Mouse (Mus musculus) thymus, adult 2 months (tissue): Measurements from ENCODE around the gene Mzf1. TPM values are rescaled to one million over a fixed set of nuclear protein-coding genes. Genes with fewer than 3 reads are reported as not detected.

Source experiments
- DNase-seq: peaks from one replicate; pipeline ENCODE4 v3.0.0; 2021
- H3K27ac ChIP-seq: fragments of 200-500 bp; 2 replicates; pipeline ENCODE4 v1.5.1; 2012; ENCODE audit warnings: low read length, control low read depth; ENCODE audit not compliant: control insufficient read depth, insufficient read depth
- H3K27me3 ChIP-seq: fragments of 200-500 bp; 2 replicates; pipeline ENCODE4 v1.6.1; 2012; ENCODE audit warnings: mild to moderate bottlenecking, low read length, moderate library complexity, mixed read lengths; ENCODE audit not compliant: control insufficient read depth, insufficient read depth
- H3K36me3 ChIP-seq: fragments of 200-500 bp; 2 replicates; pipeline ENCODE4 v1.6.1; 2012; ENCODE audit warnings: mild to moderate bottlenecking, low read length, moderate library complexity; ENCODE audit not compliant: control insufficient read depth, insufficient read depth
- H3K4me1 ChIP-seq: fragments of 200-500 bp; replicated peaks from 2 replicates; pipeline ENCODE4 v1.6.1; 2012; ENCODE audit warnings: low read length; ENCODE audit not compliant: control insufficient read depth, insufficient read depth
- H3K4me3 ChIP-seq: fragments of 200-500 bp; 2 replicates; pipeline ENCODE4 v1.5.1; 2012; ENCODE audit warnings: mild to moderate bottlenecking, low read length, control low read depth, moderate library complexity; ENCODE audit not compliant: control insufficient read depth, insufficient read depth
- CTCF ChIP-seq: fragments of 200-500 bp; IDR thresholded peaks from 2 replicates; pipeline ENCODE4 v1.5.1; 2012; ENCODE audit warnings: mild to moderate bottlenecking, control low read depth, low read length, moderate library complexity, borderline replicate concordance; ENCODE audit not compliant: control insufficient read depth, poor library complexity, insufficient read depth; ENCODE audit errors: extremely low read depth
- POLR2A ChIP-seq: fragments of 200-500 bp; IDR thresholded peaks from 2 replicates; pipeline ENCODE4 v1.6.1; 2012; ENCODE audit warnings: mild to moderate bottlenecking, low read length, control low read depth, moderate library complexity; ENCODE audit not compliant: control insufficient read depth, poor library complexity, insufficient read depth; ENCODE audit errors: extremely low read depth
- WGBS: fragments of 180-500 bp; shearing (Covaris S2); methylation state at CpG from one replicate; pipeline ENCODE4 v1.1.7; 2018; 5-methylcytosine and 5-hydroxymethylcytosine counted together
- polyA plus RNA-seq: library from polyadenylated mRNA; depleted of rRNA; stranded (reverse); fragments of >200 nt; gene quantifications from 2 replicates; pipeline ENCODE4 v1.2.3, GENCODE M21; 2012; rRNA removed

Mzf1 gene
- polyA plus RNA-seq, 1 experiment: 3.5 TPM

GRCm38 (mm10) chr7:13003380-13003779 is 51.2 kb downstream of the Mzf1 start:
- Histone ChIP-seq H3K36me3 (peaks cover 10% of the 10 kb centered on the region), H3K27ac (no peak overlapping the region), H3K4me3 (no peak overlapping the region), H3K27me3 (no peaks in the 10 kb centered on the region), H3K4me1 (no peaks in the 10 kb centered on the region)
- 91% methylated on average over 5 of the region's 5 CpGs for WGBS
- no peak for DNase-seq
- TF ChIP-seq POLR2A (no peak), CTCF (no peak)

GRCm38 (mm10) chr7:13001584-13001983 is 53.0 kb downstream of the Mzf1 start:
- Histone ChIP-seq H3K4me3 (no peak overlapping the region), H3K27ac (no peak overlapping the region), H3K4me1 (no peaks in the 10 kb centered on the region), H3K27me3 (no peaks in the 10 kb centered on the region), H3K36me3 (peaks cover under 1% of the 10 kb centered on the region)
- WGBS: 94% methylated on average over 1 of the region's 1 CpGs
- no peak for DNase-seq
- TF ChIP-seq CTCF (no peak), POLR2A (no peak)

GRCm38 (mm10) chr7:12998851-12999250 is 55.7 kb downstream of the Mzf1 start, which contains the start of gene Trim28:
Gene Trim28 (plus strand): TSS chr7:12999114.
- WGBS: 90% methylated on average over 3 of the region's 3 CpGs
- Histone ChIP-seq H3K36me3 (no peaks in the 10 kb centered on the region), H3K27me3 (no peaks in the 10 kb centered on the region), H3K4me3 (no peak within 1 kb of the TSS), H3K27ac (no peak within 1 kb of the TSS), H3K4me1 (no peaks in the 10 kb centered on the region)
- DNase-seq: no peak
- TF ChIP-seq CTCF (no peak), POLR2A (no peak)

- Histone ChIP-seq H3K4me1 (no peaks in the 10 kb centered on the region), H3K36me3 (no peaks in the 10 kb centered on the region), H3K4me3 (no peak within 1 kb of the TSS), H3K27ac (no peak within 1 kb of the TSS), H3K27me3 (no peaks in the 10 kb centered on the region)
- WGBS: 89% methylated on average over 5 of the region's 5 CpGs
- TF ChIP-seq POLR2A: no peak
- no peak for TF ChIP-seq CTCF
- no peak for DNase-seq
These were observed 56.5 kb downstream of the Mzf1 start, which contains the start of gene Slc27a5 for GRCm38 (mm10) chr7:12998053-12998452. Gene Slc27a5 (minus strand): TSS chr7:12998192.

DNA sequence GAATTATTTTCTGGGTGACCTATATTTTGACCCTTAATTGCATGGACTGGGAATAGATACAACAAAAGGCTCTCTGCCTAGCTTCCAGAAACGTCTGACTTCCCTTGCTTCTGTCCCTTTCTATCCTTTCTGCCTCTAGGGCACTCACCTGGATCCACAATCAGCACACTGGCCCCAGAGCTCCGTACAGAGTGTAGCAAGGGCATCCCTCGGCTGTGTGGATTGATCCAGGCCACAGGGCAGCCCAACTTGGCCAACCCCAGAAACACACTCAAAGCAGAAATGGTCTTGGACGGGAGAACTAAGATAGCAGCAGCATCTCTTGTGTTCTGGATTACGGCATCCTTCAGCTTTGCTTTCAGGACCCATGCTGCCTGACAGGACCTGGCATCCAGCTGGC is 57.3 kb downstream of the Mzf1 start:
- Histone ChIP-seq H3K4me3 (no peak overlapping the region), H3K27me3 (no peaks in the 10 kb centered on the region), H3K36me3 (no peaks in the 10 kb centered on the region), H3K4me1 (no peaks in the 10 kb centered on the region), H3K27ac (no peak overlapping the region)
- no peak for DNase-seq
- 83% methylated on average over 5 of the region's 5 CpGs for WGBS
- TF ChIP-seq CTCF: no peak
- no peak for TF ChIP-seq POLR2A

DNA sequence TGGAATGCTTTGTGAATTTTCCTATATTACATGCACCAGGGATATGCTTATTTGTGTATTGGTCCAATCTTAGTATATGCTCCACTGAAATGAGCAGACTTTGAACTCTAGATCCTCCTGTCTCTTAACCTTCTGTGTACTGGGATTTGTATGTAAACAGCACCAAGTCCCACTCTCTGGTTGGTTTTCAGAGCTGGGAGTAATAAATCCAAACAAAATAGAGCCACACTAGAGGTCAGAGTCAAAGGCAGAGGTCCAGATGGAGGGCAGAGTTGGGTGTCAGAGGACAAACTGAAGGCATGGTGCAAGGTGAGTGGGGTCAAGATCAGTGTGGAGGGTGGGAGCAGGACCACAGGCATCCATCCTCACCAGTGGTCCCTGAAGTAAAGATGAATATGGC is 58.7 kb downstream of the Mzf1 start:
- TF ChIP-seq CTCF (no peak), POLR2A (no peak)
- H3K27ac ChIP-seq: no peak overlapping the region
- no peaks in the 10 kb centered on the region for H3K36me3 ChIP-seq
- H3K4me1 ChIP-seq: no peaks in the 10 kb centered on the region
- H3K27me3 ChIP-seq: no peaks in the 10 kb centered on the region
- no peak for DNase-seq
- no peak overlapping the region for H3K4me3 ChIP-seq

GRCm38 (mm10) chr7:12993148-12993547 is 61.4 kb downstream of the Mzf1 start:
- TF ChIP-seq POLR2A (no peak), CTCF (no peak)
- Histone ChIP-seq H3K27me3 (no peaks in the 10 kb centered on the region), H3K4me1 (peaks cover 8% of the 10 kb centered on the region), H3K36me3 (no peaks in the 10 kb centered on the region), H3K4me3 (no peak overlapping the region), H3K27ac (no peak overlapping the region)
- DNase-seq: no peak
- 94% methylated on average over 10 of the region's 10 CpGs for WGBS

Other genes with a start within 250 kb of the Mzf1 start
- 4.1 and 4.2 TPM in 2 replicates for gene Zfp329, start 235.9 kb downstream of the Mzf1 start, polyA plus RNA-seq
- gene Zfp110, start 220.0 kb downstream of the Mzf1 start, polyA plus RNA-seq: 16.9 and 17.6 TPM in 2 replicates
- 1.7 and 2.2 TPM in 2 replicates for gene Zfp128, start 173.6 kb downstream of the Mzf1 start, polyA plus RNA-seq
- gene Zscan22, start 156.9 kb downstream of the Mzf1 start, polyA plus RNA-seq: 14.3 and 14.9 TPM in 2 replicates
- gene Rps5, start 132.5 kb downstream of the Mzf1 start, polyA plus RNA-seq: 2,545 and 2,907 TPM in 2 replicates
- gene Rnf225, start 127.3 kb downstream of the Mzf1 start, polyA plus RNA-seq: 1.0 and 1.8 TPM in 2 replicates
- 8.7 and 9.3 TPM in 2 replicates for gene Zfp324, start 88.9 kb downstream of the Mzf1 start, polyA plus RNA-seq
- gene Zfp446, start 76.9 kb downstream of the Mzf1 start, polyA plus RNA-seq: 10.8 and 11.4 TPM in 2 replicates
- 0.89 and 3.0 TPM in 2 replicates for gene Slc27a5, start 56.6 kb downstream of the Mzf1 start, polyA plus RNA-seq
- 902 and 905 TPM in 2 replicates for gene Trim28, start 55.6 kb downstream of the Mzf1 start, polyA plus RNA-seq
- 78.8 and 127 TPM in 2 replicates for gene Zbtb45, start 44.7 kb downstream of the Mzf1 start, polyA plus RNA-seq
- 65.6 and 65.7 TPM in 2 replicates for gene Chmp2a, start 20.0 kb downstream of the Mzf1 start, polyA plus RNA-seq
- 236 and 244 TPM in 2 replicates for gene Ube2m, start 16.5 kb downstream of the Mzf1 start, polyA plus RNA-seq
- not detected in 2 replicates for gene Vmn1r85, start 40.4 kb upstream of the Mzf1 start, polyA plus RNA-seq
- not detected in 2 replicates for gene Vmn1r86, start 65.2 kb upstream of the Mzf1 start, polyA plus RNA-seq
- gene Vmn1r87, start 85.4 kb upstream of the Mzf1 start, polyA plus RNA-seq: not detected in 2 replicates
- gene Vmn1r88, start 104.8 kb upstream of the Mzf1 start, polyA plus RNA-seq: not detected in 2 replicates
- not detected in 2 replicates for gene Vmn1r89, start 158.3 kb upstream of the Mzf1 start, polyA plus RNA-seq
- gene Lig1, start 222.5 kb upstream of the Mzf1 start, polyA plus RNA-seq: 35.8 and 55.2 TPM in 2 replicates
- 7.4 and 7.8 TPM in 2 replicates for gene Zswim9, start 224.0 kb upstream of the Mzf1 start, polyA plus RNA-seq